Mouse (Mus musculus): ENCODE measurements around the gene Ankrd13b. TPM values are rescaled to one million over a fixed set of nuclear protein-coding genes. Genes with fewer than 3 reads are reported as not detected.

Gene Ankrd13b
- polyA plus RNA-seq, 1 experiment from 2014 or later: 7.1 TPM

DNA sequence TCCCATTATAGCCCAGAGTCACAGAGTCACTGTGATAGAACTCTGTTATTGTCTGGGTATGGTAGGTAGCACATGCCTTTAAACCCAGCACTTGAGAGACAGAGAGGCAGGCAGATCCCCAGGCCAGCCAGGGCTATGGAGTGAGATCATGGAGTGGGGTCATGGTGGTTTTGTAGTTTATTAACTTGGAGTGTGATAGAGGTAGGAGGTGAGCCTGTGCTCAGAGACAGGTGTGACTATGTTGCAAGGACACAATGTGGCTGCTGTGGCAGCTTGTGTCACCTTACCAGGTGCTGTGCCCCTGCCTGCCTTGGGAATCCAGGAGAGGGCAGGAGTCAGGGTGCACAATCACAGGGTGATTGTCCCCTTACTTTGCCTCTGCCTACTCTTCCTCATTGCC, 6.0 kb upstream of the Ankrd13b start:
- Histone ChIP-seq H3K27me3 (no peaks in the 10 kb centered on the region), H3K4me2 (peak overlapping the region; percentile 92; the same call in 1 of the 2 replicates)
- ATAC-seq (ENCODE audit: borderline replicate concordance, extremely low read depth, low FRiP score, low TSS enrichment): no peak

DNA sequence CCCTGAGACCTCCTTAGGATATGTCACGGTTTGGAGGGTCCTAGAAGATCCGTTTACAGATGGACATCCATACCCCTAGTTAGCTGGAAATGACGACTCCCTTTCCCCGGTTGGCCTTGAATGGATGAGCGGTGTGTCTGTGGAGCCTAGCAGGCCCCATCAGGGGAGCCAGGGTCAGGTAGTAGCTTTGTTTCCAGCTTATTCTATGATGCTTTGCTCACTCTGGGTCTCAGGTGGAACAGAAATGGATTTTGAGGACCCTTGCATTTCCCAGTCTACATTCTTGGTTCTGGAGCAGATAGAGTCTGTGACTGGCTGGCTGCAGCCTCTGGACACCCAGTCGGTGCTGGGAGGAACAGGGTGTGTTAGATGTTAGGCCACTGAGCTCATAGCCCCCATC, 5.3 kb upstream of the Ankrd13b start:
- Histone ChIP-seq H3K9ac (peak overlapping the region; percentile 88; the same call in 1 of the 2 replicates), H3K4me1 (peaks cover 72% of the 10 kb centered on the region), H3K27me3 (no peaks in the 10 kb centered on the region), H3K4me3 (peak overlapping the region; percentile 95), H3K36me3 (peaks cover 6% of the 10 kb centered on the region), H3K9me3 (no peaks in the 10 kb centered on the region), H3K27ac (no peak overlapping the region), H3K4me2 (peak overlapping the region; percentile 92)
- ATAC-seq (ENCODE audit: borderline replicate concordance, extremely low read depth, low FRiP score, low TSS enrichment): no peak
- WGBS: 65% methylated on average over 6 of the region's 6 CpGs

More for the DNA sequence above, 6.0 kb upstream of the Ankrd13b start:
- H3K4me1 ChIP-seq: peaks cover 69% of the 10 kb centered on the region
- H3K9me3 ChIP-seq: no peaks in the 10 kb centered on the region
- H3K27ac ChIP-seq: peak overlapping the region; percentile 56; the same call in 1 of the 2 replicates
- H3K9ac ChIP-seq: no peak overlapping the region
- no peak overlapping the region for H3K4me3 ChIP-seq
- H3K36me3 ChIP-seq: peaks cover 13% of the 10 kb centered on the region

DNA sequence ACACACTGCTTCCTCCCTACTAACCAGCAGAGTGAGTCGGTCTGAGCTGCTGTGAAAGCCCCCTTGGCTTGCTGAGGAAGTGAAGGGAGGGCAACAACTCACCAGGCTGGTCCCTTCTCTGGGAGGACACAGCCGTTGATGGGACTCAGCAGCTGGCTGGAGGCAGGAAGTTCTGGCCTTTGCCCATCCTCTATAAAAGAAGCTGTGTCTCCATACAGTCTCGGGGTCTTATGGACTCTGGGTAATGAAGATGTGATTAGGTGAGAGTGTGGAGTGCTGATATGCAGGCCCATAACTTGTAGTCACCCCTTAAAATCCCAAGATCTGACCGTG, 4.8 kb upstream of the Ankrd13b start:
- H3K36me3 ChIP-seq: peaks cover 1% of the 10 kb centered on the region; the same call in 1 of the 2 replicates
- peak overlapping the region; percentile 92 for H3K4me2 ChIP-seq
- no peaks in the 10 kb centered on the region for H3K9me3 ChIP-seq
- WGBS: 15% methylated on average over 4 of the region's 4 CpGs
- peaks cover 72% of the 10 kb centered on the region for H3K4me1 ChIP-seq
- peak overlapping the region; percentile 95 for H3K4me3 ChIP-seq
- H3K9ac ChIP-seq: peak overlapping the region; percentile 88
- ATAC-seq (ENCODE audit: borderline replicate concordance, extremely low read depth, low FRiP score, low TSS enrichment): no peak
- no peaks in the 10 kb centered on the region for H3K27me3 ChIP-seq
- H3K27ac ChIP-seq: peak overlapping the region; percentile 86

DNA sequence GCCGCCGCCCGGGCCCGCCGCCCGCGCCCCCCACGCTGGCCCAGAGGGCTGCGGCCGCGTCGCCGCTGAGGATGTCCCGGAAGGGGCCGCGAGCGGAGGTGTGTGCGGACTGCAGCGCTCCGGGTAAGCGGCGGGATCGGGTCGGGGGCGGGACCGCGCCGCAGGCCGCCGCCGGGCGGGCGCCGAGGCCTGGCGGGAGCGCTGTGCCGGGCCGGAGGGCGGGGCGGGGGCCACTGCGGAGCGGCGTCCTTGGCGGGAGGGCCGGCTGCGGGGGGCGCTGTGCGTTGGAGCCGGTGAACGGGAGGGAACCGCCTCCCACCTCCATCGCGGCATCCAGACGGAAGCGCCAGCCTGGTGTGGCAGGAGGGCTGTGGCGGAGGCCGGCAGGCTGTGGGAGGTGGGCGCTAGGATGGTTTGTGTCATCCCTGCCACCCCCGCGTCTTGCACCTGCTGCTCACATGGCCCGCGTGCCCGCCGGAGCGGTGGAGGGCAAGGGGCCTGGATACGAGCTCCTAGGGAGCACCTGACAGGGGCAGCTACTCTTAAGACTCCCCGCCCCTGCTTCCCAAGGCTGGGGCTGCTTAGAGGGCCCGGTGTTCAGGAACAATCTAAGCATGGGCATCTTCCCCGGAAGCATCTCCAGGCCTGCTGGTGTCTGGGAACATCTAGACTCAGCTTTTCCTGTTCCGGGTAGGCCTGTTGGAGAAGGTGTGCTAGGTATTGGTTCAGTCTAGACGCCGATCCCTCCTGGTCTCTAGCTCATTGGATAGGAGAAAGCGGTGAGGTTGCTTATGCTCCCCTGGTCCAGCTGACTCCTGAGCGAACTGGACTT, 4.2 kb upstream of the Ankrd13b start, which contains the start of gene Git1:
Gene Git1 (plus strand): TSS at position 51 of the 832 bp plus-strand sequence.
- Histone ChIP-seq H3K27ac (peak within 1 kb of the TSS; percentile 96), H3K4me1 (peaks cover 76% of the 10 kb centered on the region), H3K9me3 (no peaks in the 10 kb centered on the region), H3K4me3 (peak within 1 kb of the TSS; percentile 95), H3K9ac (peak within 1 kb of the TSS; percentile 88), H3K4me2 (peak within 1 kb of the TSS; percentile 92), H3K36me3 (no peaks in the 10 kb centered on the region), H3K27me3 (no peaks in the 10 kb centered on the region)
- WGBS: under 1% methylated on average over 72 of the region's 74 CpGs
- ATAC-seq (ENCODE audit: borderline replicate concordance, extremely low read depth, low FRiP score, low TSS enrichment): no peak

DNA sequence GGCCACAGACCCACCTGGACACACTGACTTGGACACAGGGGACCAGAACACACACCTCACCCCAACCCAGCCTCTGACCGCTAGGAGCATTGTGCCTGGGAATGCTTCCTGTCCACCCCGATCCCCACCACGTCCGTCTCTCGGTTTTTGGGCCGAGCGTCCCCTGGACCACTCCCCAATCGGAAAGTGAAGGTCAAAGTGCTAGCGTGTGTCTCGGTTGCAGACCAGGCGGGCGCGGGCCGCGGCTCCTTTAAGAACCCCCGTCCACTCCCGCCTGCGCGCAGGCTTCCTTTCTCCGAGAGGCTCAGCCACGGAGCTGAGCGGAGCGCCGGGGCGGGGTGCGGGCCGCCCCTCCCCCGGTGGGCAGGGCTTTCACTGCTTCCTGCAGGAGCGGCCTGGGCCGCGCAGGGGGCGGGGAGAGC, 3.4 kb upstream of the Ankrd13b start:
- peak; percentile 73 for ATAC-seq (ENCODE audit: borderline replicate concordance, extremely low read depth, low FRiP score, low TSS enrichment)
- no peaks in the 10 kb centered on the region for H3K9me3 ChIP-seq
- under 1% methylated on average over 32 of the region's 32 CpGs for WGBS
- H3K9ac ChIP-seq: peak overlapping the region; percentile 88
- peaks cover 79% of the 10 kb centered on the region for H3K4me1 ChIP-seq
- no peaks in the 10 kb centered on the region for H3K36me3 ChIP-seq
- H3K4me3 ChIP-seq: peak overlapping the region; percentile 95
- H3K4me2 ChIP-seq: peak overlapping the region; percentile 92
- peak overlapping the region; percentile 96 for H3K27ac ChIP-seq
- no peaks in the 10 kb centered on the region for H3K27me3 ChIP-seq

DNA sequence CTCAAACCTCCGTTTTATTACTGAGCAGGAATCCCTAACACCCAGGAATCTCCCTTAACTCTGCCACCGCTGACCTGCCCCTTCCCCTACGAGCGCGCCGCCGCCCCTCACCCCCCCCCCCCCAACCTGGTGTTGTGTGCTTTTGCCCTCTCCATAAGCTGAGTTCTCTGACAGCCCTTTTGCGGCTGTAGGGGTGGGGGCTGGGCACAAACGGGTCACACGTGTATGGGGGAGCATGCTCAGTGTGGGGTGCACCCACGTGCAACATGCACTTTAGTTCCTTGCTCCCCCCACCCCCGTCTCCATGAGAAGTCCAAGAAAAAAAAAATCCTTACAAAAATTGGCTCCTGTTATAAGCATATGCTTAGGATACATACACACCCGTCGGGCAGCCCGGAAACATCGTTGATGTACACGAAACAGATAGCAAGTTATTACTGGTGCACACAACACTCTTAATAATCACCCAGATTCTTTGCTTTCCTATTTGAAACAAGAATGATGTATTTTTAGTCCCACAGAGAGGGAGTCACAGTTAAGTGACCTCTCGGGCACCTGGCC, 2.9 kb upstream of the Ankrd13b start:
- Histone ChIP-seq H3K27ac (peak overlapping the region; percentile 96), H3K9me3 (no peaks in the 10 kb centered on the region), H3K9ac (peak overlapping the region; percentile 46), H3K27me3 (no peaks in the 10 kb centered on the region), H3K4me3 (peak overlapping the region; percentile 95), H3K4me1 (peaks cover 80% of the 10 kb centered on the region), H3K4me2 (peak overlapping the region; percentile 92), H3K36me3 (no peaks in the 10 kb centered on the region)
- ATAC-seq (ENCODE audit: borderline replicate concordance, extremely low read depth, low FRiP score, low TSS enrichment): no peak
- WGBS: under 1% methylated on average over 18 of the region's 18 CpGs

DNA sequence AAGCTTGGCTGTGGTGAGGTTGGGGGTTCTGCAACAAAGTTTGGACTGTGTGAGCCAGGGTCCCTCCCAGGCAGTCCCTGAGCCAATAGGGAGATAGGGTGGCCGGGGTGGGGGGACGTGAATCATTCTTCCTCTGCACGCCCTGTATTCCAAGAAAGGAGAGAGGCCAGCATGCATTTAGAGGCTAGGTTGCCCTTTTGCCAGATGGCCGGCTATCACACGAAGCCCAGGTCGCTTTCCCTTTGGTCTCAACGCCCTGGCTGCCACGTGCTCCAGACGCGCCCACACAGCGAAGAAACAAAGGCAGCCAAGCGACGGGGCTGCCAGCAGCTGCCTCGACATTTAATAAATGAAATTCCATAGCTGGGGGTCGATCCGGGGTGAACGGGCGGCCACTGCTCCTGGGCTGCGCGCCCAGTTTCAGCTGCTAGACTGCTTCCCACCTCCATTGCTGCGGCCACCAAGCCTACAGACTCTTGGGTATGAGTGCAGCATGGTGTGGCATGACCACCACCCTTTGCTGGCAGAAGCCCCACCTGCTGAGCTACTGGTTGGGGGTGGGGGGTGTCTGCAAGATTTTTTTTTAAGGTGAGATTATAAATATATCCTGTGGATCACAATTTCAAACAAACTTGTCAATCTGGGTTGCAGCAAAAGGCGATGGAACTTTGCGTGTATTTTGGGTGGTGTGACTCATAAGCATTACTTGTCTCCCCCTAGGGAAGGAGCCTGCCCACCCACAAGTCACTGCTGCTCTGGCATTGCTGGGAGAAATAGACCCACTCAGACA, 2.2 kb upstream of the Ankrd13b start:
- peak; percentile 73 for ATAC-seq (ENCODE audit: borderline replicate concordance, extremely low read depth, low FRiP score, low TSS enrichment)
- Histone ChIP-seq H3K27ac (peak overlapping the region; percentile 96), H3K4me3 (peak overlapping the region; percentile 95), H3K27me3 (no peaks in the 10 kb centered on the region), H3K4me2 (peak overlapping the region; percentile 92), H3K9me3 (no peaks in the 10 kb centered on the region), H3K36me3 (no peaks in the 10 kb centered on the region), H3K4me1 (peaks cover 80% of the 10 kb centered on the region), H3K9ac (peak overlapping the region; percentile 46)
- 0% methylated on average over 23 of the region's 23 CpGs for WGBS

DNA sequence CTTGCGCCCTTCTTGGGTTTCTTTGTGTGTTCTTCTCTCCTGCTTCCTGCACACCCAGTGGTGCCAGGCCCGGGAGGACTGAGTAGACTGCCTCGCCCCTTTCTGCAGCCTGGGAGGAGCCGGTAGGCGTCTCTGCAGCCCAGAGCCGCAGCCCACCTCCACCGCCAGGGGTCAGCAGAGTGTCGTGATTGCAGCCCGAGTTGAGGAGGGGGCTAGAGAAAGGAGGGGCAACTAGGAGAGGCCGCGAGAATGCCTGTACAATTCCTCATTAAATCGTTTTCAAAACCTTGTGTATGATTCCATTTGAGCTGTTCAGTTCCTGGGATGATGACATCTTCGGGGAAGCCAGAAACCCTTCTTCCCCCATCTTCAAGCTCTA, 1.6 kb upstream of the Ankrd13b start:
- H3K4me3 ChIP-seq: peak overlapping the region; percentile 95
- no peaks in the 10 kb centered on the region for H3K9me3 ChIP-seq
- H3K4me1 ChIP-seq: peaks cover 81% of the 10 kb centered on the region
- peak; percentile 72 for ATAC-seq (ENCODE audit: borderline replicate concordance, extremely low read depth, low FRiP score, low TSS enrichment)
- H3K4me2 ChIP-seq: peak overlapping the region; percentile 92
- H3K9ac ChIP-seq: peak overlapping the region; percentile 46
- H3K36me3 ChIP-seq: no peaks in the 10 kb centered on the region
- no peaks in the 10 kb centered on the region for H3K27me3 ChIP-seq
- H3K27ac ChIP-seq: peak overlapping the region; percentile 96
- WGBS: under 1% methylated on average over 13 of the region's 13 CpGs

DNA sequence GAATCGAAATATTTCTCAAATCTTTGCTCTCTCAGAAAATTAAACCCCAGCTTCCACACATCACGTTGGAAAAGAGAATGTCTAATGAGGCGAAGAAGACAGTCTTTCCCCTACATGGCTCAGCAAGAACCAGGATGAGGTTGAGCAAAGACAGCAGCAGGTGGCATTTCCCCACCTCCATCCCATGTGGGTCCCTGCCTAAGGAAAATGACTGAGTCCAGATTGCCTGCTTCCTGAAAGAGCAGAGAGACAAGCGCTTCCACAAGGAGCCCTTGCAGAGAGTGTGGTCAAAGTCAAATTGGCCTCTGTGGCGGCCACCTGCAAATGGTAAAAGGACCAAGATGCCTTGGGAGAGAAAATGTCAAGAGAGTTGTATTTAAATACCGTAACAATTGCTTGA, 973 bp upstream of the Ankrd13b start:
- WGBS: 73% methylated on average over 6 of the region's 6 CpGs

DNA sequence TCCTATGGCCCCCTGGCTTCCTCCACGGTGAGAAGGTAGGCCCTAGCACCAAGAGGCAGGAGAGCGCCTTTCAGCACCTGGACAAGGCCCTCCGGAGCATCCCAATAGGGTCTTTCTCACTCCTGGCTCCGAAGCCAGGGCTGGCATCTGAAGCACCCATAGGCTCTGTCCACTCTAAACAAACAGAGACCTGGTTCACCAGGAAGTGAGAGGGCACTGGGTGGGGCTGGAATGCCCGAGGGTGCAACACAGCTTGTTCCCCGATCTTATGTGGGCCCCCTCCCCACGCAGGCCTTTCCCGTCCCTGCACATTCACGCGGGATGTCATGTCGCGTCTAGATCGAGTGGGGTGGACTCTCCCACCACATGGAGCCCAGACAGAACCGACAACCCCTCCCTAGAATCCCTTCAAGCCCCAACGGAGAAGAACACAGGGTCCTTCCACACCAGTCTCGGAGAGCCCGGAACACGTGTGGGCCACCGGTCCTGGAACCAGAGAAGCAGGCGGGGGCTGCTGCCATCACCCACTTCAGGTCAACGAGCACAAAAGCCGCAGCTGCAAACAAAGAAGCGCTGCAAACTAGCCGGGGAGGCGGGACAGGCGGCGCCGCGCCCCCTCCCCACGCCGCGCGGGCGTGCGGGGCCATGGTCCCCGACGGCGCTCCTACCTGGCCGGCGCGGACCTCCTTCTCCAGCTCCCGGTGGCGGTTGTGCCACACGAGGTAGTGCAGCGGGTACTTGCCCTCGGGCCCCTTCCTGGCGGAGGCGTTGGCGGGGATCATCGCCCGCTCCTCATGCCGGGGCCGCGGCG, 502 bp downstream of the Ankrd13b start:
- Histone ChIP-seq H3K4me3 (peak overlapping the region; percentile 89), H3K4me1 (peaks cover 72% of the 10 kb centered on the region)
- WGBS: 2% methylated on average over 48 of the region's 55 CpGs

More for the DNA sequence above, 973 bp upstream of the Ankrd13b start:
- no peak overlapping the region for H3K9ac ChIP-seq
- peaks cover 80% of the 10 kb centered on the region for H3K4me1 ChIP-seq
- no peaks in the 10 kb centered on the region for H3K9me3 ChIP-seq
- no peaks in the 10 kb centered on the region for H3K27me3 ChIP-seq
- H3K27ac ChIP-seq: no peak overlapping the region
- no peak overlapping the region for H3K4me3 ChIP-seq
- H3K4me2 ChIP-seq: peak overlapping the region; percentile 92
- ATAC-seq (ENCODE audit: borderline replicate concordance, extremely low read depth, low FRiP score, low TSS enrichment): no peak
- H3K36me3 ChIP-seq: no peaks in the 10 kb centered on the region

DNA sequence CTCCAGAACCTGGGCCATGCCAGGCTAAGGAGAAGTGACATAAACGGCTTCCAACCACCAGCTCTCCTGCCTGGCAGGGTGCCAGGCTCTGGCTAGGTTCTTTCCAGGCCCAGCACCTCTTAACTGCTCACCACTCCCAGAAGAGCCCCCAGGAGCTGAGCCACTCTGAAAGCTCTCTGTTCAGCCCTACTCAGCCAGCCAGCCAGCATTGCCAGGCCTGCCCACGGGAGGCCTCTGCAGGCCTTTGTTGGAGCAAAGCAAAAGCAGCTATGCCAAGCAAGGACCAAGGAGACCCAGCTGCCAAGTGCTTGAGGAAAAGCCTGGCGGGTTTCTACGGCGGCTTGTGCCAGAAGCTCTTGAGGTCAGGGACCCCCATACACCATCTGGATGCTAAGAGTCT, 2.7 kb downstream of the Ankrd13b start:
- 0 out of 2 replicates have a peak overlapping the region, but pooled peaks have one; percentile 15 for H3K27ac ChIP-seq
- ATAC-seq (ENCODE audit: borderline replicate concordance, extremely low read depth, low FRiP score, low TSS enrichment): no peak
- no peaks in the 10 kb centered on the region for H3K9me3 ChIP-seq
- peaks cover 66% of the 10 kb centered on the region for H3K4me1 ChIP-seq
- H3K4me2 ChIP-seq: no peak overlapping the region
- H3K27me3 ChIP-seq: no peaks in the 10 kb centered on the region
- H3K9ac ChIP-seq: no peak overlapping the region
- 49% methylated on average over 5 of the region's 5 CpGs for WGBS
- no peak overlapping the region for H3K4me3 ChIP-seq
- H3K36me3 ChIP-seq: no peaks in the 10 kb centered on the region

More for the DNA sequence above, 502 bp downstream of the Ankrd13b start:
- H3K27ac ChIP-seq: no peak overlapping the region
- H3K36me3 ChIP-seq: no peaks in the 10 kb centered on the region
- ATAC-seq (ENCODE audit: borderline replicate concordance, extremely low read depth, low FRiP score, low TSS enrichment): no peak
- no peaks in the 10 kb centered on the region for H3K27me3 ChIP-seq
- peak overlapping the region; percentile 92 for H3K4me2 ChIP-seq
- H3K9me3 ChIP-seq: no peaks in the 10 kb centered on the region
- peak overlapping the region; percentile 79 for H3K9ac ChIP-seq

Data from lung, embryonic 15.5 days (tissue).